Mouse (Mus musculus) midbrain, embryonic 10.5 days (tissue): ENCODE measurements around the gene Dnah8. TPM values are rescaled to one million over a fixed set of nuclear protein-coding genes. Genes with fewer than 3 reads are reported as not detected.

ENCODE experiments used
- DNase-seq: peaks from one replicate; pipeline ENCODE4 v3.0.0-alpha.2; 2017; ENCODE audit warnings: low spot score
- H3K27ac ChIP-seq: fragments of 300-500 bp; sonication (generic); replicated peaks from 2 replicates; pipeline ENCODE4 v1.5.1; 2016; ENCODE audit warnings: mild to moderate bottlenecking
- H3K27me3 ChIP-seq: fragments of 300-500 bp; sonication (generic); 2 replicates; pipeline ENCODE4 v1.6.1; 2016; ENCODE audit warnings: low read depth, mild to moderate bottlenecking; ENCODE audit not compliant: poor library complexity, severe bottlenecking
- H3K36me3 ChIP-seq: fragments of 300-500 bp; sonication (generic); 2 replicates; pipeline ENCODE4 v1.6.1; 2016; ENCODE audit warnings: mild to moderate bottlenecking, moderate library complexity
- H3K4me1 ChIP-seq: fragments of 300-500 bp; sonication (generic); 2 replicates; pipeline ENCODE4 v1.6.1; 2016
- H3K4me3 ChIP-seq: fragments of 300-500 bp; sonication (generic); 2 replicates; pipeline ENCODE4 v1.5.1; 2016; ENCODE audit warnings: mild to moderate bottlenecking, moderate library complexity
- H3K9me3 ChIP-seq: fragments of 300-500 bp; sonication (generic); replicated peaks from 2 replicates; pipeline ENCODE4 v1.6.1; 2016; ENCODE audit warnings: mild to moderate bottlenecking
- WGBS: fragments of 180-500 bp; shearing (Covaris S2); methylation state at CpG from one replicate; pipeline ENCODE4 v1.1.7; 2016; 5-methylcytosine and 5-hydroxymethylcytosine counted together
- polyA plus RNA-seq: library from polyadenylated mRNA; unstranded; fragments of >200 nt; fragmentation: Nextera tagmentation; extraction: Ambion mirVana; gene quantifications from 2 replicates; pipeline ENCODE4 v1.2.1, GENCODE M21; 2016

Gene Dnah8
- polyA plus RNA-seq, 1 experiment from 2014 or later: 1.1 TPM

- no peak for DNase-seq
- Histone ChIP-seq H3K36me3 (no peaks in the 10 kb centered on the region), H3K4me1 (peaks cover 7% of the 10 kb centered on the region), H3K27ac (no peak overlapping the region), H3K4me3 (no peak overlapping the region), H3K9me3 (no peaks in the 10 kb centered on the region), H3K27me3 (no peaks in the 10 kb centered on the region)
- whole genome bisulfite sequencing: 87% methylated on average over 8 of the region's 8 CpGs
Measured at GRCm38 (mm10) chr17:30788361-30788760, 164.2 kb downstream of the Dnah8 start.

- Histone ChIP-seq H3K4me1 (peaks cover 3% of the 10 kb centered on the region), H3K4me3 (no peak overlapping the region), H3K27ac (no peak overlapping the region), H3K9me3 (no peaks in the 10 kb centered on the region), H3K27me3 (no peaks in the 10 kb centered on the region), H3K36me3 (no peaks in the 10 kb centered on the region)
- 92% methylated on average over 7 of the region's 7 CpGs for WGBS
- DNase-seq: no peak
Measured at GRCm38 (mm10) chr17:30790816-30791215, 166.7 kb downstream of the Dnah8 start.

GRCm38 (mm10) chr17:30792396-30792795 lies 168.2 kb downstream of the Dnah8 start:
- Histone ChIP-seq H3K9me3 (no peaks in the 10 kb centered on the region), H3K36me3 (no peaks in the 10 kb centered on the region), H3K4me3 (no peak overlapping the region), H3K4me1 (no peaks in the 10 kb centered on the region), H3K27me3 (no peaks in the 10 kb centered on the region), H3K27ac (no peak overlapping the region)
- 87% methylated on average over 6 of the region's 6 CpGs for WGBS
- DNase-seq: no peak

GRCm38 (mm10) chr17:30796616-30797015 lies 172.5 kb downstream of the Dnah8 start:
- DNase-seq: no peak
- no peak overlapping the region for H3K4me3 ChIP-seq
- H3K27ac ChIP-seq: no peak overlapping the region
- H3K9me3 ChIP-seq: no peaks in the 10 kb centered on the region
- H3K4me1 ChIP-seq: no peaks in the 10 kb centered on the region
- no peaks in the 10 kb centered on the region for H3K27me3 ChIP-seq
- 89% methylated on average over 4 of the region's 4 CpGs for WGBS
- no peaks in the 10 kb centered on the region for H3K36me3 ChIP-seq

- 94% methylated on average over 19 of the region's 19 CpGs for WGBS
- Histone ChIP-seq H3K9me3 (peaks cover 8% of the 10 kb centered on the region; the same call in 1 of the 2 replicates), H3K27ac (no peak overlapping the region), H3K36me3 (no peaks in the 10 kb centered on the region), H3K4me1 (peaks cover 9% of the 10 kb centered on the region), H3K4me3 (no peak overlapping the region), H3K27me3 (no peaks in the 10 kb centered on the region)
- DNase-seq: no peak
Measured at GRCm38 (mm10) chr17:30800261-30800985, 176.3 kb downstream of the Dnah8 start.

GRCm38 (mm10) chr17:30803668-30804067 lies 179.5 kb downstream of the Dnah8 start:
- Histone ChIP-seq H3K27me3 (no peaks in the 10 kb centered on the region), H3K4me1 (peaks cover 18% of the 10 kb centered on the region), H3K27ac (no peak overlapping the region), H3K9me3 (peaks cover 8% of the 10 kb centered on the region; the same call in 1 of the 2 replicates), H3K4me3 (no peak overlapping the region), H3K36me3 (no peaks in the 10 kb centered on the region)
- DNase-seq: no peak
- 96% methylated on average over 9 of the region's 9 CpGs for WGBS

GRCm38 (mm10) chr17:30804955-30805354 lies 180.8 kb downstream of the Dnah8 start:
- Histone ChIP-seq H3K4me1 (peaks cover 31% of the 10 kb centered on the region), H3K9me3 (peaks cover 8% of the 10 kb centered on the region; the same call in 1 of the 2 replicates), H3K36me3 (no peaks in the 10 kb centered on the region), H3K27ac (0 out of 2 replicates have a peak overlapping the region, but pooled peaks have one; percentile 61), H3K4me3 (no peak overlapping the region), H3K27me3 (no peaks in the 10 kb centered on the region)
- no peak for DNase-seq
- 67% methylated on average over 8 of the region's 8 CpGs for WGBS

- H3K27ac ChIP-seq: 0 out of 2 replicates have a peak overlapping the region, but pooled peaks have one; percentile 23
- peaks cover 31% of the 10 kb centered on the region for H3K4me1 ChIP-seq
- peaks cover 8% of the 10 kb centered on the region; the same call in 1 of the 2 replicates for H3K9me3 ChIP-seq
- H3K27me3 ChIP-seq: no peaks in the 10 kb centered on the region
- no peaks in the 10 kb centered on the region for H3K36me3 ChIP-seq
- 61% methylated on average over 12 of the region's 12 CpGs for WGBS
- DNase-seq: no peak
- H3K4me3 ChIP-seq: no peak overlapping the region
Measured at GRCm38 (mm10) chr17:30805511-30806059, 181.4 kb downstream of the Dnah8 start.

- DNase-seq: no peak
- H3K36me3 ChIP-seq: no peaks in the 10 kb centered on the region
- H3K4me1 ChIP-seq: peaks cover 31% of the 10 kb centered on the region
- 87% methylated on average over 15 of the region's 15 CpGs for WGBS
- no peaks in the 10 kb centered on the region for H3K27me3 ChIP-seq
- peak overlapping the region; percentile 33; the same call in 1 of the 2 replicates for H3K27ac ChIP-seq
- H3K9me3 ChIP-seq: no peaks in the 10 kb centered on the region
- H3K4me3 ChIP-seq: no peak overlapping the region
Measured at GRCm38 (mm10) chr17:30808866-30809660, 184.9 kb downstream of the Dnah8 start.

- Histone ChIP-seq H3K27ac (no peak overlapping the region), H3K9me3 (no peaks in the 10 kb centered on the region), H3K4me3 (no peak overlapping the region), H3K27me3 (no peaks in the 10 kb centered on the region), H3K4me1 (peaks cover 25% of the 10 kb centered on the region), H3K36me3 (no peaks in the 10 kb centered on the region)
- 87% methylated on average over 16 of the region's 16 CpGs for WGBS
- no peak for DNase-seq
Measured at GRCm38 (mm10) chr17:30809926-30810660, 185.9 kb downstream of the Dnah8 start.

GRCm38 (mm10) chr17:30818543-30818942 lies 194.4 kb downstream of the Dnah8 start:
- Histone ChIP-seq H3K27me3 (no peaks in the 10 kb centered on the region), H3K4me1 (peaks cover 10% of the 10 kb centered on the region), H3K27ac (no peak overlapping the region), H3K9me3 (no peaks in the 10 kb centered on the region; the same call in 1 of the 2 replicates), H3K36me3 (no peaks in the 10 kb centered on the region), H3K4me3 (no peak overlapping the region)
- 92% methylated on average over 5 of the region's 5 CpGs for WGBS
- no peak for DNase-seq

GRCm38 (mm10) chr17:30819134-30819533 lies 195.0 kb downstream of the Dnah8 start:
- no peak overlapping the region for H3K27ac ChIP-seq
- H3K4me1 ChIP-seq: peaks cover 10% of the 10 kb centered on the region
- WGBS: 95% methylated on average over 8 of the region's 8 CpGs
- H3K4me3 ChIP-seq: no peak overlapping the region
- no peaks in the 10 kb centered on the region; the same call in 1 of the 2 replicates for H3K9me3 ChIP-seq
- no peak for DNase-seq
- no peaks in the 10 kb centered on the region for H3K36me3 ChIP-seq
- no peaks in the 10 kb centered on the region for H3K27me3 ChIP-seq
